Mouse (Mus musculus) layer of hippocampus, adult 2 months (tissue): ENCODE results near the gene Plaur. TPM values are rescaled to one million over a fixed set of nuclear protein-coding genes. Genes with fewer than 3 reads are reported as not detected.

ENCODE experiments used
- DNase-seq, 2 experiments: peaks; one replicate each; pipeline ENCODE4 v3.0.0; 2022; ENCODE audit warnings: low spot score in 2 of 2
- H3K27ac ChIP-seq: fragments of 200-600 bp; 2 replicates; pipeline ENCODE4 v1.8.1; 2022
- H3K4me3 ChIP-seq: fragments of 200-600 bp; 2 replicates; pipeline ENCODE4 v1.8.1; 2022; ENCODE audit warnings: mild to moderate bottlenecking
- CTCF ChIP-seq: fragments of 200-600 bp; conservative IDR thresholded peaks from 2 replicates; pipeline ENCODE4 v1.8.1; 2022; ENCODE audit warnings: antibody characterized with exemption, mild to moderate bottlenecking, moderate library complexity
- long read RNA-seq, 2 experiments: library from polyadenylated mRNA; stranded (forward); transcript quantifications; one replicate each; pipeline ENCODE4 v2.0.0; 2021; ENCODE audit warnings: borderline mapping rate in 2 of 2
- total RNA-seq, 2 experiments: library from RNA; stranded (reverse); gene quantifications; 2 replicates each; pipeline ENCODE4 v1.2.3; 2021

Plaur gene
- total RNA-seq, result under 1 TPM; 0.23 to 0.32 TPM
- long read RNA-seq, experiment 1, result 0 reads
- long read RNA-seq, experiment 2, result 0 reads

DNA sequence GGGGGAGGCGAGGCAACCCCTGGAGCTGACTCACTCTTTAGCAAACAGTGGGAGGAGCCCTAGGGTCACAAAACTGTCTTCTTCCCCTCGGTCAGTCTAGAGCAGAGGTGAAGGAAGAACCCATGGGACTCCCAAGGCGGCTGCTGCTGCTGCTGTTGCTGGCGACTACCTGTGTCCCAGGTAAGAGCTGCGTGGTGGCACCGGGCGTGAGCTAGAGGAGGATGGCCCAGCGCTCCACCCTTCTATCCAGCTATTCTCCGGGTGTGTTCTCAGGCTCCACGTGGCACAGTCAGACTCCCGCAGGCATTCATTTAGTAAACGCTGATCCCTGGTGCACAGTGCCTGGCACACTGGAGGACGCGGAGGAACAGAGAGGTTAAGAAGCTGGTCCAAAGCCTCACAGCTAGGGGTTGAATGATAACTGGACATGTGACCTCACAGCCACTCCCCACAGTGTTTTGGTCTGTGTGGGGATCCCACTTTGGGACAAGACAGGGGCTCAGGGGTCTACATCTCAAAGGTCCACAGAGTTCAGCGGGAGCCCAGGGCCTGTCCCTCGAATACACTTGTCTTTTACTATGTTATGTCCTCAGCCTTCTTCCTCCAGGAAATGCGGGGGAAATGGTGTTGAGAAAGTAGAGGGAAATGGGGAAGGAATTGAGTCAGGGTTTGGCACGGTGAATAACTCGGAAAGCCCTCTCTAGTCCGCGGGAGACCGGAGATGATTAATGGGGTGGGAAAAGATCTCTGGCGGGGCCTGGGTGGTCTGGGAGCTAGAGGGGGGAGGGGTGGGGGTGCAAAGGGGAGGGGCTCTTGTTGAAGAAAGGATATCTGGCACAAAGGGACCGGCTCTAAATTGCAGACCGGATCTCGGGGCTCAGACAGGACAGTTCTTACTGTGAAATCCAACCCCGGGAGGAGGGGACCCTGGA, at the start of gene Plaur:
TSS of gene Plaur (plus strand) at position 97 of the 932 bp plus-strand sequence.
- no peak within 1 kb of the TSS; the same call in 1 of the 2 replicates for H3K4me3 ChIP-seq
- DNase-seq, result no peak
- H3K27ac ChIP-seq, result no peak within 1 kb of the TSS
- no peak for TF ChIP-seq CTCF

DNA sequence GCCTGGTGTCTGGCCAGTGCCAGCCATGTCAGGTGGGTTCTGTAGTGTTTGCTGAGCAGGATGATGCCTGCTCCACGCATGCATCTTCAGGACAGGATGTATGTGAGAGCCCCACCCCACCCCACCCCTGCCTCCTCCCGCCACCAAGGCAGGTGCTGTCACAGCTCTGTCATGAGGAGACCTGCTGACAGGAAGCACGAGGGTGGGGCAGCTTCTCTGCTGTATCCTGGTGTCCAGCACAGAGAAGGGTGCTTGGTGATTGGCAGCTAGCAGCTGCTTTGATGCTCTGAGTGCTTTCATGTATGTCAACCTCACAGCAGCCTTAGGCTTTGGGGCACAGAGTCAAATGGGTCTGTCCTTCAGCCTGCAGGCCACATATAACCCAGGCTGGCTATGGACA, 48.7 kb upstream of the Plaur start:
- no peak overlapping the region for H3K27ac ChIP-seq
- DNase-seq, result no peak
- H3K4me3 ChIP-seq, result no peak overlapping the region
- TF ChIP-seq CTCF, result no peak

DNA sequence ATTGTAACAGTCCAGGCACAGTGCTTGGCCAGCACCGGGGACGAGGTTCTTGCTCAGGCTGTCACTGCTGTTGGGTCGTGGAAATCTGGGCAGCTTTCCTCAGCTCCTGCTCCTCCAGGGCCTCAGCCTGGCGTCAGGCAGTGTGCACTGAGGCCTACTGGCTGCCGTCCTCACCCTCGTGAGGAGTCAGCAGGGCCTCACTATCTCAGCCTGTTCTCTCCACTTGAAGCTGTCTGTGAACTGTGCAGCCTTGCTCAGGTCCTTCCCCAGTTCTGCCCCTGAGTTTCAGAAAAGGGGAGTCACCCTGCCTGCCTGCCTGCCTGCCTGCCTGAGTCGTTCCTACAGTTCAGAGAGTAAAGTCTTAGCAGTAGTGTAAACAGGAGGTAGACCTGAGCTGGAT, 47.0 kb upstream of the Plaur start:
- TF ChIP-seq CTCF, result no peak
- Histone ChIP-seq H3K4me3 (no peak overlapping the region), H3K27ac (no peak overlapping the region)
- no peak for DNase-seq

GRCm38 (mm10) chr7:24419579-24419978, 42.7 kb upstream of the Plaur start:
- TF ChIP-seq CTCF, result no peak
- no peak overlapping the region for H3K27ac ChIP-seq
- DNase-seq, result no peak
- H3K4me3 ChIP-seq, result no peak overlapping the region

GRCm38 (mm10) chr7:24421648-24422047, 40.6 kb upstream of the Plaur start:
- DNase-seq, result no peak
- peak; percentile 30; the same call in 1 of the 2 replicates for TF ChIP-seq CTCF
- no peak overlapping the region for H3K4me3 ChIP-seq
- no peak overlapping the region for H3K27ac ChIP-seq

DNA sequence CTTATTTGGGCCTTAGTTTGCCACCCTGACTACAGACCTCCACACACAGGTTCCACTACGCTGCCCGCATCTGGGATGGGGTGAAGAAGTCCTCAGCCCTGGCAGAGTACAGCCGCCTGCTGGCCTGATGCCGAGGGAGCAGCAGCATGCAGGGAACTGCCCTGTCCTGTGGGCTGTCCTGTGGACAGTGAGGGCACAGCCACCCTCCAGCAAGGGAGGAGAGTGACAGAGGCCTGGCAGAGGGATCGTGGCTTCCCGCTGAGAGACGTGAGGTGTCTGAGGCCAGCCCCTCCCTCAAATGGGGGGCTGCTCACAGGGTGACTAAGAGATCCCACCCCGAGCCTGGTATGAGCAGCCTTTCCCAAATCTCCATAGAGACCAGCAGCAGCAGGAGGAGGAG, 40.0 kb upstream of the Plaur start:
- DNase-seq, result no peak
- Histone ChIP-seq H3K27ac (no peak overlapping the region), H3K4me3 (no peak overlapping the region)
- TF ChIP-seq CTCF, result no peak

DNA sequence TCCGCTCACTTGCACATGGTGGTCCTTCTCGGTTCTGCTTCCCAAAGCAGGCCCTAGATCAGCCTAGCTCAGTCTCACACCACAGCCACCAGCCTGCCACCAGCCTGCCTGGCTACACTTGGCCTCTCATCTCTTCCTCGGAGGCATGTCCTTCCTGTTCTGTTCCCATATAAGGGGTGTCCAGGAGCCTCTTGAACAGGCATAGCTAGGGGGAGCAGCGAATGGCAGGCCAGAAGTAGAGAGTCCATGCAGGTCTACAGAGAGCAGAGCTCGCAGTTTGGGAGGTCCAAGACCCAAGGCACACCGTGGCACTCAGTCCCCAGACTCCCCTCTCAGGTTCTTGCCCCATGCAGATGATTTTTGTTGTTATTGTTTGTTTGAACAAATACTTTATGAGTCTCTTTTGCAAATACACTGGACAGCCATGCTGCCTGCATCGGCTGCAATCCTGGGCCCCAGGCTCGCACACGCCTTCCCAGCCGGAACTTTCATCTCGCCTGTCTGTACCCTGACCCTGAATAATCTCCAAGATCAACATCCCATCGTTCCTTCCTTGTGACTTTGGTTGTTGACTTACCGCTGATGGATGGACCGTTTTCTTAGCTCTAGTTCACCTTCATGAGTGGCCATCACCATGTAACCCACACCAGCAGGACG, 39.0 kb upstream of the Plaur start:
- no peak for TF ChIP-seq CTCF
- Histone ChIP-seq H3K4me3 (no peak overlapping the region), H3K27ac (no peak overlapping the region)
- no peak for DNase-seq

- TF ChIP-seq CTCF, result no peak
- H3K4me3 ChIP-seq, result no peak overlapping the region
- no peak overlapping the region for H3K27ac ChIP-seq
- DNase-seq, result no peak
Measured at GRCm38 (mm10) chr7:24423956-24424732, 38.1 kb upstream of the Plaur start.

GRCm38 (mm10) chr7:24425919-24426318, 36.4 kb upstream of the Plaur start:
- DNase-seq, result no peak
- TF ChIP-seq CTCF, result no peak
- Histone ChIP-seq H3K4me3 (no peak overlapping the region), H3K27ac (no peak overlapping the region)

- no peak overlapping the region for H3K27ac ChIP-seq
- DNase-seq, result no peak
- TF ChIP-seq CTCF, result no peak
- H3K4me3 ChIP-seq, result no peak overlapping the region
Measured at GRCm38 (mm10) chr7:24427168-24427567, 35.1 kb upstream of the Plaur start.

- no peak for DNase-seq
- Histone ChIP-seq H3K27ac (no peak overlapping the region), H3K4me3 (no peak overlapping the region)
- TF ChIP-seq CTCF, result no peak
Measured at GRCm38 (mm10) chr7:24428725-24429124, 33.6 kb upstream of the Plaur start.

GRCm38 (mm10) chr7:24429413-24430112, 32.7 kb upstream of the Plaur start:
- no peak for TF ChIP-seq CTCF
- DNase-seq, result peak; percentile 73 to 84
- peak overlapping the region; percentile 36; the same call in 1 of the 2 replicates for H3K27ac ChIP-seq
- no peak overlapping the region for H3K4me3 ChIP-seq
